In the genomic region with DNA sequence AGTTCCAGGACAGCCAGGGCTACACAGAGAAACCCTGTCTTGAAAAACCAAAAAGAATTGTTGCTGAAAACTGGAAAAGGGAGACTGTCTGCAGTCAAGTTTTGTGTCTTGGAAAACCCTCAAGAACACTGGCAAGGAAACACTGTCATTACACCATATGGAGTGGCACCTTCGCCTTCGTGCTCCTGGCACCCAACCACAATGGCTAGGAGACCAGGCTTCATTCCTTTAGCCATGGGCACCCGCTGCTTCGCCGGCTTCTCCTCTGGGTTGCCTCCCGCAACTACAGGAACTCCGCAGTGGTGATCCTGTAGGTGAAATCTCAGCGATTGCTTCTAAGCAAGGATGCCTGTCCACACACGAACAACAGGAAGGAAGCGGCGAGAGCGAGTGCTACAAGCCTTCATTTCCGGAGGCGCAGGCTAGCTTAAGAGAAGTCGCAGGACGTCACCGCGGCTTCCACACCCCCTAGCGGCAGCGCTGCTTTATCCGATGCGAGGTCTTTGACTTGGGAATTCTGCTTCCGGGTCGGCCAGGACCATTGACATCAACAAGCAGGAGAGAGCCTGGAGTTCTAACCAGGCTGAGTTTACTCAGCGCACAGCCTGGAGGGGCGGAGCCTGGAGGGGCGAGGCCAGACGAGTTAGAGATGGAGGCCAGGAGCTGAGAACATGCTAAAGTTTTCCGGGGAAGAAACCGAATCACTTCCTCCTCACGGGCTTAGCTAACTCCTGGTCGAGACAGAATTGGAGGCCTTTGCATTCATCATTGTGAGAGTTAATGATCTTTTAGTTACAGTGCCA, we compare ENCODE assay signal across 8 mouse cellular contexts. TPM values are rescaled to one million over a fixed set of nuclear protein-coding genes. Genes with fewer than 3 reads are reported as not detected.
DNase-seq lines count a peak whose midpoint lies in the region; ATAC-seq lines count a peak whose summit lies in the region.

No protein-coding gene starts in this region.

- ATAC-seq in megakaryocyte progenitor cell, adult 5-6 weeks (replicated peaks; ENCODE audit: poor library complexity) = peak; percentile 97

- DNase-seq in adipocyte (ENCODE audit: low spot score) = peak; percentile 83
- DNase-seq in embryo, embryonic 10 days (ENCODE audit: low spot score) = peak; percentile 99
- peak; percentile 93 for DNase-seq in gastrocnemius, postnatal 10 days
- DNase-seq in induced T-regulatory cell, adult 2 months (ENCODE audit: low read depth) = peak; percentile 94
- peak; percentile 87 to 97 for DNase-seq in left cerebral cortex, adult 9 months (ENCODE audit: low spot score in 2 of 2)
- DNase-seq in right cerebral cortex, postnatal 14 days = peak; percentile 96
- DNase-seq in urinary bladder, postnatal 36 days (ENCODE audit: low spot score in 2 of 2) = peak; percentile 86 to 96

RNA-seq across cellular contexts. Expression of gene Rpn1, which starts 9.3 kb away (rescaled TPM):
- total RNA-seq in gastrocnemius, postnatal 10 days (2021) = 10 to 100 TPM; 77.3 to 95.7 TPM
- 200 and 205 TPM in 2 replicates for total RNA-seq in megakaryocyte progenitor cell, adult 5-6 weeks (2015)
- 385 and 395 TPM in 2 replicates for total RNA-seq in megakaryocyte progenitor cell, adult 5-6 weeks (2017)

RNA-seq across cellular contexts. Expression of gene Rab7, which starts 29.9 kb away (rescaled TPM):
- total RNA-seq in gastrocnemius, postnatal 10 days (2021) = 100 to 1,000 TPM; 186 to 187 TPM
- 262 and 265 TPM in 2 replicates for total RNA-seq in megakaryocyte progenitor cell, adult 5-6 weeks (2015)
- total RNA-seq in megakaryocyte progenitor cell, adult 5-6 weeks (2017) = 76.2 and 93.7 TPM in 2 replicates

Comparison
In these comparisons a context has a peak if more than half of its experiments do, and no peak if none do; other contexts are left out.
1. Peak in every context shown above with its lines: DNase-seq and ATAC-seq.